Mouse (Mus musculus) ES-Bruce4 (cell line): ENCODE results near the gene Cd207.
A peak's percentile ranks its signal among the peaks of the same experiment; 100 is the strongest.

Experiments
- CTCF ChIP-seq: IDR thresholded peaks from one replicate; pipeline ENCODE4 v1.8.1; 2011; ENCODE audit warnings: low read depth, low read length
- EP300 ChIP-seq: IDR thresholded peaks from 2 replicates; pipeline ENCODE4 v1.6.1; 2011; ENCODE audit warnings: low read depth, low read length; ENCODE audit not compliant: insufficient read depth
- POLR2A ChIP-seq: IDR thresholded peaks from one replicate; pipeline ENCODE4 v1.8.1; 2011; ENCODE audit warnings: low read length; ENCODE audit not compliant: insufficient read depth

DNA sequence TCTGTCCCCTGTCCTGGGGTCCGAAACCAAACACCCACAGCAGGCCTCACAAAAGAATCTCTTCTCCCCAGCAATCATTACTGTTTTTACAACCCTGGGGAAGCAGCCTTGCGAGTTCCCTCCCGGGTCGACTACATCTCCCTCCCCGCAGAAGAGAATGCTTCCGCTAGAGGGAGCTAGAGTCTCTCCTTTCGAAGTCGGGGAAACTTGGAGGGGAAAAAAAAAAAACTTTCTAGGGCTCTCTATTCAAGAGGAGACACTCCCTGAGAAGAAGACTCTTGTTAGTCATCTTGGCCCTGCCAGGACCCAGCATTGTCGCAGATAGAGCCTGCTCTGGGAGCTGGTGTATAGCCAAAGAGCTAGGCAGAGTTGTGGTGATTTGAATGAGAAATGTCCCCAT, 16.2 kb upstream of the Cd207 start:
- TF ChIP-seq CTCF (peak; percentile 64), POLR2A (no peak), EP300 (no peak)
